Mouse (Mus musculus): ENCODE results near the gene Grtp1. TPM values are rescaled to one million over a fixed set of nuclear protein-coding genes. Genes with fewer than 3 reads are reported as not detected.
A peak's percentile ranks its signal among the peaks of the same experiment; 100 is the strongest.

The Grtp1 gene
- polyA plus RNA-seq, 1 experiment from 2014 or later = 15.0 TPM

DNA sequence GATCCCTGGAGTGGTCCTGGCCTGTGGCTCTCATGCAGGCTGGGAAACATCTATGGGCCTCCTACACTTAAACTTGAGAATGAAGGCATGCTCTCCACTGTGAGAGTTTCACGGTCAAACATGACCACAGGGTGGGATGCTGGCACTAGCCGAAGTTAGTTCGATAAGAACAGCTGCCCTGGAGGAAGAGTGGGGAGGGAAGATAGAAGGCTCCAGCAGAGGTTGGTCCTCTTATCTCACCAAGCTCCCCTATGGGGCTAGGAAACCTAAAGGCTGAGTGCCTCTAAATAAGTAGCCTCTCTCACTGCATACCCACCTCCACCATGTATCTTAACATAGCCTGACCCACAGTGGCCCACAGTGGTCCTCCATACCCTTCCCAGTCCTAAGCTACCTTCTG, 2.4 kb upstream of the Grtp1 start:
- Histone ChIP-seq H3K27me3 (peaks cover 33% of the 10 kb centered on the region), H3K27ac (no peak overlapping the region), H3K4me2 (replicated peaks) (no peak overlapping the region), H3K9ac (replicated peaks) (no peak overlapping the region), H3K9me3 (no peaks in the 10 kb centered on the region), H3K4me3 (replicated peaks) (no peak overlapping the region), H3K4me1 (replicated peaks) (peaks cover 17% of the 10 kb centered on the region), H3K36me3 (no peaks in the 10 kb centered on the region)
- WGBS = 92% methylated on average over 3 of the region's 3 CpGs
- ATAC-seq = no peak

DNA sequence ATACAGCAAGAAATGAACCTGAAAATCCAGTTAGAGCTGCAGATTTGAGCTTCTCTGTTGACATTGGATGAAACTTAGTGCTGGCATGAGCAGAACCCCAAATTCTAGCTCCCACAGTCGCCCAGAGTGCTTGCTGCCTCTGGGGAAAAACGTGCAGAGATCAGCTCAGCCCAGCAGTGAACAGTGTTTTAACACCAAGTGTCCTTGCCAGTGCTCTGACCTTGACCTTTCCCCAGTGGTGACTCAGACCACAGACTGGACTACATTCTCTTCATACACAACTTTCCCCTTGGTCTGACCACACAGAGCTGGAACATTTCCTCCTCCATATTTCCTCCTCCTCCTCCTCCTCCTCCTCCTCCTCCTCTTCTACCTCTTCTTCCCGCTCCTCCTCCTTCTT, 1.6 kb upstream of the Grtp1 start:
- Histone ChIP-seq H3K4me1 (replicated peaks) (peaks cover 17% of the 10 kb centered on the region), H3K9ac (replicated peaks) (no peak overlapping the region), H3K27ac (no peak overlapping the region), H3K36me3 (no peaks in the 10 kb centered on the region), H3K27me3 (peaks cover 33% of the 10 kb centered on the region), H3K4me2 (replicated peaks) (no peak overlapping the region), H3K4me3 (replicated peaks) (no peak overlapping the region), H3K9me3 (no peaks in the 10 kb centered on the region)
- 52% methylated on average over 3 of the region's 3 CpGs for WGBS
- no peak for ATAC-seq

DNA sequence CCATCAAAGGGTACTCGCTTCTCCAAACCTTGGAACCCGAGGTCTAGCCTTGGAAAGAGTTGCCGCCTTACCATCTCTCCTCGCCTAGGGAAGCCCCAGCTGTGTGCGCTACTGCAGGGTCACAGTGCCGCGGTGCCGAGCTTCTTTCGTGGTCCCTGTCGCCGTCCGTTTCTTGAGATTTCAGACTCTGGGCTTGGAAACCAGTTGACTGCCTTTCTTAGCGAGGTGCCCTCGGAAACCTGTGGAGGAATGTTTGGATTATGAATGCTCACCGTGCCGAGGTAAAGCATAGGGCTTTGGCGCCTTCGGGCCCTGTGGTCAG, 554 bp upstream of the Grtp1 start:
- ATAC-seq = no peak
- Histone ChIP-seq H3K36me3 (no peaks in the 10 kb centered on the region), H3K9me3 (no peaks in the 10 kb centered on the region), H3K27ac (no peak overlapping the region), H3K4me2 (replicated peaks) (peak overlapping the region; percentile 87), H3K27me3 (peaks cover 33% of the 10 kb centered on the region), H3K4me1 (replicated peaks) (peaks cover 17% of the 10 kb centered on the region), H3K9ac (replicated peaks) (peak overlapping the region; percentile 78; the same call in 1 of the 2 replicates), H3K4me3 (replicated peaks) (peak overlapping the region; percentile 78)
- 2% methylated on average over 18 of the region's 18 CpGs for WGBS

DNA sequence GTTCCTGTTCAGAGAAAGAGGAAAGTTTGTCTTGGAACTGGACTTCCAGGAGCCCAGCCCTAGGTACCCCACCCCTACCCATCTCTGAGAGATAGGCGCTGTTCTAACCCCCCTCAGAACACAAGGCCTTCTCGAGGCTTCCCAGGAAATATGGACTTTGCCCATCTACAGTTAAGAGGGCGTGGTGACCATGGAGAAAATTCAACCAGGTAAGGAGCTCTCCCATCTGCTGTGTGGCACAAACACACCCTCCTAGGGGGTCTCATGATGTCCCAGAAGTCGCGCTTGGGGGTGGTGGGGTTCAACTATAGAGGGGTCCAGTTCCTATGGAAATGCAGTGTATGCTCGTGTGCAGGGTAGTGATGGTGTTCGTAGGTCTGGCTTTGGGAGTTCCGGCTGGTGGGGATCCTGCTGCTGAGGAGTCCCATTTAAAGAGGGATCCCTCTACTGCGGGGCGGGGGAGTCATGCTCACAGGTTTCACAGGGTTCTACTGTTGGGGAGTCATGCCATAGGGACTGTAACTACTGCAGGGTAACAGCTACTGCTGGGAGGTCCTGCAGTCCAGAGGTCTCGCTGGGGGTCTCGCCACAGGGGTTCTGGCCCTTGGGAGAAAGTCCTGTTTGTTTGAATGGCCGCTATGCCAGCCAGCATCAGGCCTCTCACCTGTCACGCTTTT, 897 bp downstream of the Grtp1 start:
- Histone ChIP-seq H3K27ac (no peak overlapping the region), H3K4me1 (replicated peaks) (peaks cover 24% of the 10 kb centered on the region), H3K27me3 (peaks cover 33% of the 10 kb centered on the region), H3K9me3 (no peaks in the 10 kb centered on the region), H3K36me3 (no peaks in the 10 kb centered on the region), H3K4me3 (replicated peaks) (peak overlapping the region; percentile 78), H3K4me2 (replicated peaks) (peak overlapping the region; percentile 87), H3K9ac (replicated peaks) (peak overlapping the region; percentile 78; the same call in 1 of the 2 replicates)
- peak; percentile 31; the same call in 1 of the 2 replicates for ATAC-seq
- 29% methylated on average over 14 of the region's 14 CpGs for WGBS

DNA sequence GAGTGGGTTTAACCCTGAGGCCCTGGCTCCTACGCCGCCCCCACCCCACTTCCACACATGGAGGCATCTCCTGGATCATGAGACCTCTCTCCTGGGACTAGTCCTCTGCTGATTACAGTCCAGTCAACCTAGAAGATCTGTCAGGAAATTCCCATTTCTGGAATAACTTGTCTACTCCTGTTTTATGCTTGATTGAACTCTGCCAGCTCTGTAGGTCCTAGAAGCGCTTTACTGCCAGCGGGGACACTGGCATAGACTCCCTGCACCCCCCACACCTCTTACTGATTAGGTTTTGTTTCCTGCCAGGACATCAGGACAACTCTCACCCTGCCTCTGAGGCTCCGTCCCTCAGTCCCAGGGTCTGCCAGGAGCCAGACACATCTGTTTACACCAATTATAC, 2.9 kb downstream of the Grtp1 start:
- 89% methylated on average over 5 of the region's 5 CpGs for WGBS
- H3K9ac ChIP-seq (replicated peaks) = no peak overlapping the region
- no peaks in the 10 kb centered on the region for H3K36me3 ChIP-seq
- no peak overlapping the region for H3K27ac ChIP-seq
- no peaks in the 10 kb centered on the region for H3K9me3 ChIP-seq
- no peak overlapping the region for H3K4me3 ChIP-seq (replicated peaks)
- H3K4me2 ChIP-seq (replicated peaks) = no peak overlapping the region
- no peak for ATAC-seq
- peaks cover 24% of the 10 kb centered on the region for H3K4me1 ChIP-seq (replicated peaks)
- peaks cover 24% of the 10 kb centered on the region for H3K27me3 ChIP-seq

DNA sequence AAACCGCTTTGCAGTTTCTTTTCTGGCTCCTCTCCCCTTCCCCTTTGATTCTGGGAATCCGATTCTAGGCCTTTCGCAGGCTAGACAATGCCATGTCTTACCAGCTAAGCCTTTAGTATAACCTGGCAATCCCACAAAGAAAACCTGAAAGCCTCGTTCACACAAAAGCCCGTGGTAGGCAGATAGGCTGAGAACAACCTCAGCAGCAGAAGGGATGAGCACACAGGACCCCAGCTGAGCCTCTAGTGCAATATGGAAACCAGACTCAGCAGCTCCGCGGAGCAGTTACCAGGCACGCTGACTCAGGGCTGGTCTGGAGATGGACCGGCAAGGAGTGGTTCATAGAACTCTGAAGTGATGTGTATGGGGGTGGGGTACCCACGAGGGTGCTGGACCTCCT, 5.6 kb downstream of the Grtp1 start:
- peaks cover 12% of the 10 kb centered on the region for H3K4me1 ChIP-seq (replicated peaks)
- 0 out of 2 replicates have a peak overlapping the region, but pooled peaks have one; percentile 2 for H3K4me2 ChIP-seq (replicated peaks)
- WGBS = 13% methylated on average over 10 of the region's 10 CpGs
- peaks cover 5% of the 10 kb centered on the region; the same call in 1 of the 2 replicates for H3K27me3 ChIP-seq
- peak overlapping the region; percentile 33; the same call in 1 of the 2 replicates for H3K9ac ChIP-seq (replicated peaks)
- no peak overlapping the region for H3K4me3 ChIP-seq (replicated peaks)
- peak; percentile 49 for ATAC-seq
- peak overlapping the region; percentile 59 for H3K27ac ChIP-seq
- peaks cover under 1% of the 10 kb centered on the region; the same call in 1 of the 2 replicates for H3K36me3 ChIP-seq
- H3K9me3 ChIP-seq = no peaks in the 10 kb centered on the region

DNA sequence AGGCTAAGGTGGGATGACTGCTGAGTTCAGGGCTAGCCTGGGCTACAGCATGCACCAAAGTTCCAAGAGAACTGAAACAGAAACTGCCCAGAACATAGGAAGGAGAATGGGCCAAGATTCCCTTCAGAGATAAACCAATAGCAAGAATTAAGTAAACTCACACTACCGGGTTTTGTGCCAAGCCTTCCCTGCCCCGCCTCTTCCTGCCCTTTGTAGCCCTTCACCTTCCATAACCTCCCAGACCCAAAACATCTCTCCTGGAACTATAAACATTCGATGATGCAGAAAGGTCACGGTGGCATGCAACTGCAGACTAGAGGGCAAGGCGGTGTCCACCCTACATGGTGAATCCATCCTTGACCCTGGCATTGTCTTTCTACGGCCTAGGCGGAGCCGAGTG, 10.2 kb downstream of the Grtp1 start:
- Histone ChIP-seq H3K4me3 (replicated peaks) (no peak overlapping the region), H3K9ac (replicated peaks) (no peak overlapping the region), H3K4me2 (replicated peaks) (no peak overlapping the region), H3K27ac (no peak overlapping the region), H3K36me3 (peaks cover 27% of the 10 kb centered on the region; the same call in 1 of the 2 replicates), H3K27me3 (no peaks in the 10 kb centered on the region), H3K9me3 (no peaks in the 10 kb centered on the region), H3K4me1 (replicated peaks) (0 out of 2 replicates have a peak, but pooled peaks cover 7% of the 10 kb centered on the region)
- no peak for ATAC-seq
- 93% methylated on average over 8 of the region's 8 CpGs for WGBS

DNA sequence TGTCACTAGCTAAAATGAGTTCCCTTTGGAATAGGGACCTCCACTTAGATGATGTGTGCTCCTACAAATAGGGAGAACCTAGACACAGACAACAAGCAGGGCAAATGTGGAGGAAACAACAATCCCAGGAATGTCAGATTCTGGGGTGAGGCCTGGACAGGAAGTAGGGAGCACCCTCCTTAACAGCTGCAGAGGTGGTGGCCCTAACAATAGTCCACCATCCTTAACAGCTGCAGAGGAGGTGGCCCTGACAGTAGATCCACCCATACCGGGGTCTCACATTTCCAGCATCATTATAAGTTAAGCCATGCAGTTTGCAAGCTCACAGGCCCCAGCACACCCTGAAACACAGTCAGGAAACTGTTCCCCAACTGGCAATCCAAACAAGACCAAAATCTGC, 11.6 kb downstream of the Grtp1 start:
- H3K9ac ChIP-seq (replicated peaks) = no peak overlapping the region
- no peak overlapping the region for H3K4me3 ChIP-seq (replicated peaks)
- no peaks in the 10 kb centered on the region for H3K27me3 ChIP-seq
- ATAC-seq = no peak
- H3K4me2 ChIP-seq (replicated peaks) = no peak overlapping the region
- peaks cover 28% of the 10 kb centered on the region; the same call in 1 of the 2 replicates for H3K36me3 ChIP-seq
- WGBS = 96% methylated on average over 1 of the region's 1 CpGs
- H3K27ac ChIP-seq = no peak overlapping the region
- H3K4me1 ChIP-seq (replicated peaks) = no peaks in the 10 kb centered on the region
- no peaks in the 10 kb centered on the region for H3K9me3 ChIP-seq

DNA sequence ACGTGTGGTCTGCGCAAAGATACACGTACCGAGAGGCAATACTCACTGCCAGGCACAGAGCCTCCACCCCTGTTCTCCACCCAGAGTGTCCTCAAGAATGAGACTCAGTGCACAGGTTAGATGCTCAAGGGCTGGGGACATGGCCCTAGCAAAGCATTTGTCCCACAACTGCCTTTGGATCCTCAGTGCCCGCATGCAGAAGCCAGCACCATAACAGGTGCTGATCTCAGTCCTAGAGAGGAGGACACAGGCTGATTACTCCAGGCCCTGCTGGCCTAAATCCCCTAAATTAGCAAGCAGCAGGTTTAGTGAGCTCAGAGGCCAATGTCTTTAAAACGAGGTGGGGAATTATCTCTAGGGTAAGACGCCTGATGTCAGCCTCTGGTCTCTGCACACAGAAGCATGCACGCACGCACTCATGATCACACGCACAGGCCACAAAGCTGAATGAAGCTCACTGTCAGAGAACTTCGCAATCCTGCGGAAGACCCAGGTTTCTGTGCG, 12.3 kb downstream of the Grtp1 start:
- ATAC-seq = no peak
- H3K4me1 ChIP-seq (replicated peaks) = no peaks in the 10 kb centered on the region
- WGBS = 87% methylated on average over 13 of the region's 13 CpGs
- no peaks in the 10 kb centered on the region for H3K9me3 ChIP-seq
- H3K27me3 ChIP-seq = no peaks in the 10 kb centered on the region
- H3K4me2 ChIP-seq (replicated peaks) = no peak overlapping the region
- no peak overlapping the region for H3K9ac ChIP-seq (replicated peaks)
- H3K4me3 ChIP-seq (replicated peaks) = no peak overlapping the region
- H3K36me3 ChIP-seq = peaks cover 28% of the 10 kb centered on the region; the same call in 1 of the 2 replicates
- H3K27ac ChIP-seq = no peak overlapping the region

DNA sequence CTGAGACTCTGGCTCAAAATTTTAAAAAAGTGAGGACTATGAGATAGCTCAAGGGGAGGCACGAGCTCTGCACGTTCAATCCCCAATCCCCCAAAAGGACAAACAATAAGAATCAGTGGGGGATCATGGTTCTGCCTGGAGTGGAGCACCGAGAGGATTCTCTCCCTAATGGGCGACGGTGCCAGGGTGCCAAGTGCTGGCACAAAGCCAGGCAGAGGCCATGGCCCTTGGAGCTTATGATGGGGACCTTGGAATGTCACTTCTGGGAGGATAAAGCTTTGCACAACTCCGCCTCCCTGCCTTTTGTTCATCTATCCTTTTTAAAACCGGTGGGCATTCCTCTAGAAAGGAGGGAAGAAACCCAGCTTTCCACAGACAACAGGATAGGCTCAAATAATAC, 12.8 kb downstream of the Grtp1 start:
- WGBS = 60% methylated on average over 7 of the region's 7 CpGs
- H3K9ac ChIP-seq (replicated peaks) = no peak overlapping the region
- H3K27ac ChIP-seq = no peak overlapping the region
- H3K4me1 ChIP-seq (replicated peaks) = no peaks in the 10 kb centered on the region
- H3K9me3 ChIP-seq = no peaks in the 10 kb centered on the region
- ATAC-seq = no peak
- H3K36me3 ChIP-seq = peaks cover 31% of the 10 kb centered on the region; the same call in 1 of the 2 replicates
- no peaks in the 10 kb centered on the region for H3K27me3 ChIP-seq
- H3K4me2 ChIP-seq (replicated peaks) = no peak overlapping the region
- H3K4me3 ChIP-seq (replicated peaks) = no peak overlapping the region

DNA sequence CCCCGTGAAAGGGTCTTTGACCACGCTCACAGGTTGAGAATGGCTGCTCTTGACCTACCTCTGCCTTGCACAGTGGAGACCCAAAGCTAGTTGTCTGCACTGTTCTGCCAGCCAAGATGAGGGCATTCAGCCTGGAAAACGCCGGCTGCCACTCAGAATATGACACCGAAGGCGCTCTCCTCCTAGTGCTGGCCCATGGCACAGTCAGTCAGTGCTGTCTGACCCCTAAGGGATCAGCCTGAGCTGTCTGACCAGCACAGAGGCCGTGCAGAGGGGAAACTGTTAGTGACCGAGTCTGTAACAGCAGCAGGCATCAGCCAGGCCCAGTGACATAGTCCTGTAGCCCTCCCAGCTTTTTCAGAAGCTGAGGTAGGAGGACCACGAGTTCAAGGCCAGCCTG, 13.2 kb downstream of the Grtp1 start:
- Histone ChIP-seq H3K27ac (no peak overlapping the region), H3K9ac (replicated peaks) (no peak overlapping the region), H3K36me3 (peaks cover 31% of the 10 kb centered on the region; the same call in 1 of the 2 replicates), H3K4me3 (replicated peaks) (no peak overlapping the region), H3K27me3 (no peaks in the 10 kb centered on the region), H3K4me2 (replicated peaks) (no peak overlapping the region), H3K4me1 (replicated peaks) (no peaks in the 10 kb centered on the region), H3K9me3 (no peaks in the 10 kb centered on the region)
- no peak for ATAC-seq
- WGBS = 86% methylated on average over 9 of the region's 9 CpGs

DNA sequence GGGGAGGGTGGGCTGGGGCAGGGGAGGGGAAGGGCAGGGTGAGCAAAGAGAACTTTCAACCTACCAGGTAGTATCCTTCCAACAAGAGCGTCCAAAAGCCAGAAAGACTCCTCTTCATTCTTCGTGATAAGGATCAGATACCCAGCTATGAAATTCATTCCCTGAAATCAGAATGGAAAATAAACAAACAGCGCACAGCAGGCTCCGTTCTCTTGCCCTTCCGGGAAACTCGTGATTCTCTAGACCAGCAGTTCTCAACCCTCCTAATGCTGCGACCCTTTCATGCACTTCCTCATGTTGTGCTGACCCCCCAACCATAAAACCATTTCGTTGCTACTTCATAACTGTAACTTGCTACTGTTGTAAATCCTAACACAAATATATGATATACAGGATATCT, 13.6 kb downstream of the Grtp1 start:
- H3K9me3 ChIP-seq = no peaks in the 10 kb centered on the region
- H3K4me2 ChIP-seq (replicated peaks) = no peak overlapping the region
- no peaks in the 10 kb centered on the region for H3K4me1 ChIP-seq (replicated peaks)
- peaks cover 31% of the 10 kb centered on the region; the same call in 1 of the 2 replicates for H3K36me3 ChIP-seq
- no peak for ATAC-seq
- H3K27me3 ChIP-seq = no peaks in the 10 kb centered on the region
- no peak overlapping the region for H3K9ac ChIP-seq (replicated peaks)
- WGBS = 88% methylated on average over 8 of the region's 8 CpGs
- no peak overlapping the region for H3K27ac ChIP-seq
- no peak overlapping the region for H3K4me3 ChIP-seq (replicated peaks)

DNA sequence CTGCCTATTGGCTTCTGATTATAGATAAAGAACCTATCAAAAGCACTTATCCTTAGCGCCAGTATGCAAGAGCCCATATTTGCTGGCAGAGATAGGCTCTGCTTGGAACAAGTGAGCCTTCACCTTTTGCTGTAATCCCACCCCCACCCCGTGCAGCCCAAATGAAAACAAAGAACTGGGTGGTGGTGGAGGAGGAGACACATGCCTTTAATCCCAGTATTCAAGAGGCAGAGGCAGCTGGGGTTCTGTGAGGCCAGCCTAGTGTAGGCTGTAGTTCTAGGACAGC, 18.8 kb downstream of the Grtp1 start:
- Histone ChIP-seq H3K36me3 (peaks cover 36% of the 10 kb centered on the region), H3K9ac (replicated peaks) (no peak overlapping the region), H3K27ac (no peak overlapping the region), H3K4me2 (replicated peaks) (no peak overlapping the region), H3K9me3 (no peaks in the 10 kb centered on the region), H3K27me3 (no peaks in the 10 kb centered on the region), H3K4me3 (replicated peaks) (no peak overlapping the region), H3K4me1 (replicated peaks) (no peaks in the 10 kb centered on the region)
- no peak for ATAC-seq
- WGBS = 53% methylated on average over 2 of the region's 2 CpGs

All from midbrain, embryonic 13.5 days (tissue).